Mouse (Mus musculus): ENCODE measurements around the gene Acacb.

DNA sequence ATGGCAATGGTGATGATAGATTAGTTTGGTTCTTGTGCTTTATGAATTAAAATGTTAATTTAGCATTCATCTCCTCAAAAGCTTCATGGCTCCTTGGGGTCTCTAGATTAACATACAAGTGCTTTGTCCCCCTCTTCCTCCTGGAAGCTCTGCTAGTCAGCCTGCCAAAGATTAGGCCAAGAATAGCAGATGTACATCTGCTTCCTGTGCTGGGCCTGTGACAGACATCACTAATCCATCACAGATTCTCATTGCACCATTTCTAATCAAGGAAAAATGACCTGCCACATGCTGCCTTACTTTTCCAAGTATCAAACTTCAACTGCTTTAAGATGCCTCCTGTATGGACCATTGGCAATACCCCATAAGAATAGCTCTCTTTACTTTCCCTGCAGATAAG is 115.2 kb downstream of the Acacb start:
- TF ChIP-seq CTCF (IDR thresholded peaks at IDR 0.05; ENCODE audit: control insufficient read depth, insufficient read depth, insufficient replicate concordance, low read depth, low read length) (no peak), POLR2A (IDR thresholded peaks at IDR 0.05; ENCODE audit: control insufficient read depth, low read depth, low read length) (no peak)

Measured in testis, adult 2 months (tissue).